Mouse (Mus musculus) megakaryocyte-erythroid progenitor cell, adult 5 weeks (primary cell): ENCODE data around the gene 4933415A04Rik. TPM values are rescaled to one million over a fixed set of nuclear protein-coding genes. Genes with fewer than 3 reads are reported as not detected.

Experiments
- polyA plus RNA-seq: library from polyadenylated mRNA; stranded (reverse); fragments of >175 nt; gene quantifications from 2 replicates; pipeline ENCODE4 v1.2.3, GENCODE M21; 2012

Gene 4933415A04Rik
- not detected in 2 replicates for polyA plus RNA-seq

DNA sequence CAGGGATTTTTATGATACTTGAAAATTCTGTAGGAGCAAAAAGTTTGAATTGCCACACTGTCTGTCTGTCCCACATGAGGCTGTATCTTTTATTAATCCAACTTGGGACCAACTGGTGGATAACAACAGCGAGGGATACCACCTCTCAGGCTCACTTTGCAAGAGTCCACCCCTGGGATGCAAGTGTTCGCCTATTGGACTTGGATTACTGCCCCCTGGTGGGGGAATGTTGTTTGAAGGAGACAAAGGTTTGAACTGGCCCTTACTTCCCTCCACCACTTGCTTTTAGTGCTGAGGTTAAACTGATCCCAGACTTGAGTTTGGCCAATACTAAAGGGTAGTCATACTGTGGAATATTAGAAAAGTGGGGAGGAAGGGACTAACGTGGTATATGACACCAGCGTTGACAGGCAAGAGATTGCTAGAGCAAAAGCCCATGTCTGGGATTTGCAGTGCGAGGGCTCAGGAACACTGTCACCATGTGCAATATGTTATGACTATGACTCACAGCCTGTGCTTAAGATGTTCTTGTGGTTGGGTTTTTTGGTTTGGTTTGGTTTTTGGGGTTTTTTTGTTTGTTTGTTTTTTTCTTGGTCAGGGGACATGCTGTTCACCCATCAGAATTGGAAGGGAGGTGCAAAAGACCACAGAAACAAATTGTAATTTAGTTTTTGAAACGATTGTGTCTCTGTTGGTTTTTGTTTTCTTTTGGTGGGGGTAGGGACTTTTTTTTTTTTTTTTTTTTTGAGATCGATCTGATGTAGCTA, at the start of gene 4933415A04Rik:
Gene 4933415A04Rik, plus strand, starts transcription at position 717 of the 767 bp plus-strand sequence.

DNA sequence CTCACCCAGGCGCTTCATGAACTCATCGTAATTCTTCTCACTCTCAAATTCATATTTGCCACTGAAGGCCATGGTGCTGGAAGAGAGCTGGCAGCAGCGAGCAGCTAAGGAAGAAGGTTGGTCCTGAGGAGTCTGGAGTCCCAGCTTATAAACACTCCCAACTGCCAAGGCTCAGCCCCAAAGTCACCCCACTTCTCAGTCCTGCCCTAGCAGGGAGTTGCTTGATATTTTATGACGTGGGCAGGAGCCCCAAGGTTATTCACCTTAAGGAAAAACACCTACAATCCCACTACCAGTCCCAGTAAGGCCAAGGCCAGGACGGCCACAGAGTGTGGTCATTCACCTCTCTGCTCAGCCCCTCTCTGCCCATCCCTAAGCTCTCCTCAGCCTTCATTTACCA, 14.6 kb downstream of the 4933415A04Rik start, which contains the start of gene Fabp6:
Gene Fabp6, minus strand, starts transcription at position 101 of the 400 bp plus-strand sequence.

Other genes with a start within 250 kb of the 4933415A04Rik start
- 5.5 and 6.0 TPM in 2 replicates for gene Pttg1, start 160.8 kb upstream of the 4933415A04Rik start, polyA plus RNA-seq
- 5.7 and 7.9 TPM in 2 replicates for gene Slu7, start 153.3 kb upstream of the 4933415A04Rik start, polyA plus RNA-seq
- gene C1qtnf2, start 112.8 kb upstream of the 4933415A04Rik start, polyA plus RNA-seq, result not detected in 2 replicates
- 1.0 and 1.8 TPM in 2 replicates for gene Ccnjl, start 58.3 kb upstream of the 4933415A04Rik start, polyA plus RNA-seq
- gene Fabp6, start 14.5 kb downstream of the 4933415A04Rik start, polyA plus RNA-seq, result not detected in 2 replicates
- 4.9 and 7.4 TPM in 2 replicates for gene Pwwp2a, start 95.0 kb downstream of the 4933415A04Rik start, polyA plus RNA-seq
- gene Ttc1, start 161.0 kb downstream of the 4933415A04Rik start, polyA plus RNA-seq, result 14.1 and 15.5 TPM in 2 replicates